Mouse (Mus musculus): ENCODE measurements at regions not wholly inside any gene's neighbourhood (a gene's known extent, or its start where the extent isn't known, plus 50 kb on each side); places are given as distances from the start of the nearest gene placed in this dataset.
A peak's percentile ranks its signal among the peaks of the same experiment; 100 is the strongest.

- Histone ChIP-seq H3K27me3 (replicated peaks; ENCODE audit: control insufficient read depth, insufficient read depth, low read length) (no peaks in the 10 kb centered on the region), H3K36me3 (ENCODE audit: control insufficient read depth, insufficient read depth) (no peaks in the 10 kb centered on the region), H3K4me3 (replicated peaks; ENCODE audit: low read length) (no peak overlapping the region), H3K4me2 (ENCODE audit: low read length) (no peak overlapping the region), H3K4me1 (replicated peaks; ENCODE audit: control insufficient read depth, insufficient read depth, low read length) (peaks cover 5% of the 10 kb centered on the region; the same call in 1 of the 2 replicates), H3K9me3 (ENCODE audit: control insufficient read depth, low read length) (no peaks in the 10 kb centered on the region), H3K9ac (replicated peaks; ENCODE audit: low read depth, low read length) (no peak overlapping the region), H3K27ac (ENCODE audit: low read length) (no peak overlapping the region)
- WGBS: 91% methylated on average over 5 of the region's 5 CpGs
- ATAC-seq: no peak
Observed at GRCm38 (mm10) chr3:38573594-38573993, 89.0 kb upstream of the Ankrd50 start.

- 73% methylated on average over 3 of the region's 3 CpGs for WGBS
- Histone ChIP-seq H3K27me3 (replicated peaks; ENCODE audit: control insufficient read depth, insufficient read depth, low read length) (no peaks in the 10 kb centered on the region), H3K4me3 (replicated peaks; ENCODE audit: low read length) (no peak overlapping the region), H3K36me3 (ENCODE audit: control insufficient read depth, insufficient read depth) (no peaks in the 10 kb centered on the region), H3K27ac (ENCODE audit: low read length) (no peak overlapping the region), H3K4me1 (replicated peaks; ENCODE audit: control insufficient read depth, insufficient read depth, low read length) (peaks cover 13% of the 10 kb centered on the region), H3K9me3 (ENCODE audit: control insufficient read depth, low read length) (no peaks in the 10 kb centered on the region), H3K9ac (replicated peaks; ENCODE audit: low read depth, low read length) (no peak overlapping the region), H3K4me2 (ENCODE audit: low read length) (no peak overlapping the region)
- ATAC-seq: no peak
Observed at GRCm38 (mm10) chr3:38572159-38572558, 87.5 kb upstream of the Ankrd50 start.

- ATAC-seq: no peak
- H3K9me3 ChIP-seq (ENCODE audit: control insufficient read depth, low read length): no peaks in the 10 kb centered on the region
- H3K36me3 ChIP-seq (ENCODE audit: control insufficient read depth, insufficient read depth): no peaks in the 10 kb centered on the region
- no peak overlapping the region for H3K9ac ChIP-seq (replicated peaks; ENCODE audit: low read depth, low read length)
- no peaks in the 10 kb centered on the region for H3K27me3 ChIP-seq (replicated peaks; ENCODE audit: control insufficient read depth, insufficient read depth, low read length)
- H3K4me3 ChIP-seq (replicated peaks; ENCODE audit: low read length): no peak overlapping the region
- no peak overlapping the region for H3K27ac ChIP-seq (ENCODE audit: low read length)
- 90% methylated on average over 4 of the region's 4 CpGs for WGBS
- no peak overlapping the region for H3K4me2 ChIP-seq (ENCODE audit: low read length)
- H3K4me1 ChIP-seq (replicated peaks; ENCODE audit: control insufficient read depth, insufficient read depth, low read length): peaks cover 13% of the 10 kb centered on the region
Observed at GRCm38 (mm10) chr3:38571224-38571623, 86.6 kb upstream of the Ankrd50 start.

- Histone ChIP-seq H3K27me3 (replicated peaks; ENCODE audit: control insufficient read depth, insufficient read depth, low read length) (no peaks in the 10 kb centered on the region), H3K9me3 (ENCODE audit: control insufficient read depth, low read length) (no peaks in the 10 kb centered on the region), H3K4me1 (replicated peaks; ENCODE audit: control insufficient read depth, insufficient read depth, low read length) (peaks cover 20% of the 10 kb centered on the region), H3K36me3 (ENCODE audit: control insufficient read depth, insufficient read depth) (no peaks in the 10 kb centered on the region), H3K4me3 (replicated peaks; ENCODE audit: low read length) (no peak overlapping the region), H3K27ac (ENCODE audit: low read length) (no peak overlapping the region), H3K4me2 (ENCODE audit: low read length) (no peak overlapping the region), H3K9ac (replicated peaks; ENCODE audit: low read depth, low read length) (no peak overlapping the region)
- WGBS: 58% methylated on average over 6 of the region's 6 CpGs
- no peak for ATAC-seq
Observed at GRCm38 (mm10) chr3:38569001-38569400, 84.4 kb upstream of the Ankrd50 start.

GRCm38 (mm10) chr3:38568596-38568975 lies 83.9 kb upstream of the Ankrd50 start:
- 10% methylated on average over 2 of the region's 2 CpGs for WGBS
- Histone ChIP-seq H3K9me3 (ENCODE audit: control insufficient read depth, low read length) (no peaks in the 10 kb centered on the region), H3K4me1 (replicated peaks; ENCODE audit: control insufficient read depth, insufficient read depth, low read length) (peaks cover 20% of the 10 kb centered on the region), H3K36me3 (ENCODE audit: control insufficient read depth, insufficient read depth) (no peaks in the 10 kb centered on the region), H3K27ac (ENCODE audit: low read length) (no peak overlapping the region), H3K27me3 (replicated peaks; ENCODE audit: control insufficient read depth, insufficient read depth, low read length) (no peaks in the 10 kb centered on the region), H3K4me3 (replicated peaks; ENCODE audit: low read length) (no peak overlapping the region), H3K9ac (replicated peaks; ENCODE audit: low read depth, low read length) (no peak overlapping the region), H3K4me2 (ENCODE audit: low read length) (no peak overlapping the region)
- peak; percentile 56 for ATAC-seq

- Histone ChIP-seq H3K4me1 (replicated peaks; ENCODE audit: control insufficient read depth, insufficient read depth, low read length) (peaks cover 20% of the 10 kb centered on the region), H3K9me3 (ENCODE audit: control insufficient read depth, low read length) (no peaks in the 10 kb centered on the region), H3K27ac (ENCODE audit: low read length) (peak overlapping the region; percentile 33; the same call in 1 of the 2 replicates), H3K27me3 (replicated peaks; ENCODE audit: control insufficient read depth, insufficient read depth, low read length) (no peaks in the 10 kb centered on the region), H3K4me3 (replicated peaks; ENCODE audit: low read length) (no peak overlapping the region), H3K9ac (replicated peaks; ENCODE audit: low read depth, low read length) (no peak overlapping the region), H3K36me3 (ENCODE audit: control insufficient read depth, insufficient read depth) (no peaks in the 10 kb centered on the region), H3K4me2 (ENCODE audit: low read length) (no peak overlapping the region)
- peak; percentile 85 for ATAC-seq
- 12% methylated on average over 8 of the region's 8 CpGs for WGBS
Observed at GRCm38 (mm10) chr3:38567946-38568595, 83.4 kb upstream of the Ankrd50 start.

- no peak overlapping the region for H3K27ac ChIP-seq (ENCODE audit: low read length)
- H3K4me2 ChIP-seq (ENCODE audit: low read length): no peak overlapping the region
- H3K4me3 ChIP-seq (replicated peaks; ENCODE audit: low read length): no peak overlapping the region
- no peaks in the 10 kb centered on the region for H3K27me3 ChIP-seq (replicated peaks; ENCODE audit: control insufficient read depth, insufficient read depth, low read length)
- peaks cover 20% of the 10 kb centered on the region for H3K4me1 ChIP-seq (replicated peaks; ENCODE audit: control insufficient read depth, insufficient read depth, low read length)
- ATAC-seq: no peak
- H3K9ac ChIP-seq (replicated peaks; ENCODE audit: low read depth, low read length): no peak overlapping the region
- WGBS: 91% methylated on average over 2 of the region's 2 CpGs
- H3K9me3 ChIP-seq (ENCODE audit: control insufficient read depth, low read length): no peaks in the 10 kb centered on the region
- H3K36me3 ChIP-seq (ENCODE audit: control insufficient read depth, insufficient read depth): no peaks in the 10 kb centered on the region
Observed at GRCm38 (mm10) chr3:38566576-38566975, 81.9 kb upstream of the Ankrd50 start.

GRCm38 (mm10) chr3:38564844-38565243 lies 80.2 kb upstream of the Ankrd50 start:
- ATAC-seq: peak; percentile 23; the same call in 1 of the 2 replicates
- WGBS: 21% methylated on average over 2 of the region's 2 CpGs

GRCm38 (mm10) chr3:38564364-38564763 lies 79.7 kb upstream of the Ankrd50 start:
- no peak overlapping the region for H3K4me3 ChIP-seq (replicated peaks; ENCODE audit: low read length)
- peak; percentile 65 for ATAC-seq
- H3K36me3 ChIP-seq (ENCODE audit: control insufficient read depth, insufficient read depth): no peaks in the 10 kb centered on the region
- H3K27me3 ChIP-seq (replicated peaks; ENCODE audit: control insufficient read depth, insufficient read depth, low read length): no peaks in the 10 kb centered on the region
- no peaks in the 10 kb centered on the region for H3K9me3 ChIP-seq (ENCODE audit: control insufficient read depth, low read length)
- no peak overlapping the region for H3K9ac ChIP-seq (replicated peaks; ENCODE audit: low read depth, low read length)
- no peak overlapping the region for H3K27ac ChIP-seq (ENCODE audit: low read length)
- H3K4me2 ChIP-seq (ENCODE audit: low read length): no peak overlapping the region
- peaks cover 20% of the 10 kb centered on the region for H3K4me1 ChIP-seq (replicated peaks; ENCODE audit: control insufficient read depth, insufficient read depth, low read length)
- WGBS: 0% methylated on average over 2 of the region's 2 CpGs

More at GRCm38 (mm10) chr3:38564844-38565243, 80.2 kb upstream of the Ankrd50 start:
- H3K9ac ChIP-seq (replicated peaks; ENCODE audit: low read depth, low read length): no peak overlapping the region
- H3K9me3 ChIP-seq (ENCODE audit: control insufficient read depth, low read length): no peaks in the 10 kb centered on the region
- H3K4me2 ChIP-seq (ENCODE audit: low read length): no peak overlapping the region
- peaks cover 20% of the 10 kb centered on the region for H3K4me1 ChIP-seq (replicated peaks; ENCODE audit: control insufficient read depth, insufficient read depth, low read length)
- H3K36me3 ChIP-seq (ENCODE audit: control insufficient read depth, insufficient read depth): no peaks in the 10 kb centered on the region
- no peaks in the 10 kb centered on the region for H3K27me3 ChIP-seq (replicated peaks; ENCODE audit: control insufficient read depth, insufficient read depth, low read length)
- H3K27ac ChIP-seq (ENCODE audit: low read length): no peak overlapping the region
- H3K4me3 ChIP-seq (replicated peaks; ENCODE audit: low read length): no peak overlapping the region

- no peak overlapping the region for H3K4me2 ChIP-seq (ENCODE audit: low read length)
- no peak overlapping the region for H3K9ac ChIP-seq (replicated peaks; ENCODE audit: low read depth, low read length)
- H3K27me3 ChIP-seq (replicated peaks; ENCODE audit: control insufficient read depth, insufficient read depth, low read length): no peaks in the 10 kb centered on the region
- 75% methylated on average over 2 of the region's 2 CpGs for WGBS
- no peaks in the 10 kb centered on the region for H3K9me3 ChIP-seq (ENCODE audit: control insufficient read depth, low read length)
- no peaks in the 10 kb centered on the region for H3K36me3 ChIP-seq (ENCODE audit: control insufficient read depth, insufficient read depth)
- H3K27ac ChIP-seq (ENCODE audit: low read length): no peak overlapping the region
- peaks cover 7% of the 10 kb centered on the region for H3K4me1 ChIP-seq (replicated peaks; ENCODE audit: control insufficient read depth, insufficient read depth, low read length)
- no peak for ATAC-seq
- H3K4me3 ChIP-seq (replicated peaks; ENCODE audit: low read length): no peak overlapping the region
Observed at GRCm38 (mm10) chr3:38561186-38561585, 76.5 kb upstream of the Ankrd50 start.

Measured in forebrain, embryonic 16.5 days (tissue).